Mouse (Mus musculus) kidney, adult 8-10 months (tissue): ENCODE results near the gene Gm5475.
"Not testable (repeated sequence)": the region's sequence is repeated elsewhere in the genome, so short reads cannot be mapped to it uniquely, and the experiment has no call there.

ENCODE experiments used
- DNase-seq, 2 experiments: peaks; one replicate each; pipeline ENCODE4 v3.0.0; 2022

The Gm5475 gene

DNA sequence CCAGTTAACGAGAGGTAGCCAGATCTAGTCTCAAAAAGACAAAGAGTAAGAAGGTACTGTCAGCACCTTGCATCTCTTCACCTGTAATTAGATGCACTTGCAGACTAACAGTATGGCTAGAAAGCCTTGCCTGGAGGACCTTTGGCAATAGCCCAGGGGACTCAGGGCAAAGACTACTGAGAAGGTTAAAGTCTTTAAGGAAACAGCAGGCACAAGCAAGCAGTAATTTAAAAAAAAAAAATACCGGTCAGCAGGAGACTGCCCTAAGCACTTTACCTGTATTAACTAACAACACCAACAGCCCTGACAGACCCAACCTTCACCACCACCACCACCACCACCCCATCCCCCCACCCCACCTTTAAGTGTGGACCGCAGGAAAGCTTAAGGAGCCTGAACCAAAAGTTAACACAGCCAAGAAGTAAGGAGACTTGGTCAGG is at the start of gene Gm5475:
TSS of gene Gm5475 (plus strand) at position 390 of the 440 bp plus-strand sequence.
- peak; percentile 79 to 88 for DNase-seq

- DNase-seq = peak; percentile 52 to 81
These were observed 46.9 kb upstream of the Gm5475 start for GRCm38 (mm10) chr15:100375066-100375465.

GRCm38 (mm10) chr15:100377847-100378505 is 44.0 kb upstream of the Gm5475 start:
- not testable (repeated sequence) for DNase-seq

- DNase-seq = no peak
These were observed 42.3 kb upstream of the Gm5475 start for GRCm38 (mm10) chr15:100379658-100380057.

DNA sequence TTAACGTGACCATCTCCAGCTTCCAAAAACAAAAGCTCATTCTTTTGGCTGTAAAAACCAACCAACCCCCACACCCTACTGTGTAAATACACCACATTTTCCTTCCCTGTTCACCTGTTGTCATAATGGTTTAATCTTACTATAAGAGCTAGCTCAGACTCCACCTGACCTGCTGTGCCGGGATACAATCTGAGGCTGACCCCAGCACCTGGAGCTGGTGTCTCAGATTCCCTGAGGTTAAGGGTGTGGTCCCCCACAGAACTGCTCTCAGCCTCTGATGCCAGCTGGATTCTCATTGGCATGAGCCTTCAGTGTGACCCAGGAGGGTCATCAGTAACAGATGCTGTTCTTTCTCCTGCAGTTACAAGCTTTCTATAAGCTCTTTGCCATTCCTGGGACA is 41.8 kb upstream of the Gm5475 start:
- no peak for DNase-seq

DNA sequence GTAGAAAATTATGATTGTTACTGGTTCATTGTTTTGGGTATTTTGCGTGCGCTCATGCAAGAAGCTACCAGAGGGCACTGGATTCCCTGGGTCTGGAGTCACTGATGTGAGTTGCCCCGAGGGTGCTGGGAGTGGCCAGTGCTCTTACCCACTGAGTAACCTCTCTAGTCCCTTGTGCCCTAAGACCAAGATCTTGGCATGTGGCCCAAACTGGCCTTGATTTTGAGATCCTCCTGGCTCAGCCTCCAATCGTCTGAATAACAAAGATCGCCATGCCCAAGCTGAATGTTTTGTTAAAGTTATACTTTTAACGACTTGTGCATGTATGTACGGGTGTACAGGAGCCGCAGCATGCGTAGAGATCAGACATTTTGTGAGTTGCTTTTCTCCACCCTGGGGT is 36.2 kb upstream of the Gm5475 start:
- no peak for DNase-seq

DNA sequence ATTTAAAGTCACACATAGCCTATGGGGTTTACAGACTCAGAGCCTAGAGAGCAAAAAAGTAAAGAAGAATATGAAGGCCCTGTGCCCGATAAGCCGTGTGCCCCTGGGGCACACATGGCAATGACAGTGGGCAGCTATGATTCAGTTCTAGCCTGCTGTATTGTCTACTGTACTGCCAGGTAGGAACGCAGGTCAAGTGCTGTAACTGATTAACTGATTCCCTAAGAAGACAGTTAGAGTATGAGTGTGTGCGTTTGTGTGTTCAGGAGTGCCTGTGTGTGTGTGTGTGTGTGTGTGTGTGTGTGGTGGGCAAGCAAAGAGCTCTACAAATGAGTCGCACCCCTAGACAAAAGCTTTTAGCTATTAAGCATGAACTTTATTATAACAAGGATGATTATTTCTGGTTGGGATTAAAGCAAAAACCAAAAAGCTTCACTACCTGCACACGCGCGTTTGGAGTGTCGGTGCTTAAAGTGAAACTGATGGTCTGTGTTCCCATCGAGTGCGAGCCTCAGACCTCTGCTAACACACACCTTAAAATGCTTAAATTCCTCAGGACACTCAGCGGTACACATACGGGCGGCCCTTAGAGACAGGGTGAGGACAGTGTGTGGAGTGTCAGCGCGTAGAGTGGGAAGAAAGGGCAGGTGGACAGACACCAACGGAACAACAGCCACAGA is 34.3 kb upstream of the Gm5475 start:
- DNase-seq = no peak

- no peak for DNase-seq
These were observed 33.6 kb upstream of the Gm5475 start for GRCm38 (mm10) chr15:100388224-100388835.

DNA sequence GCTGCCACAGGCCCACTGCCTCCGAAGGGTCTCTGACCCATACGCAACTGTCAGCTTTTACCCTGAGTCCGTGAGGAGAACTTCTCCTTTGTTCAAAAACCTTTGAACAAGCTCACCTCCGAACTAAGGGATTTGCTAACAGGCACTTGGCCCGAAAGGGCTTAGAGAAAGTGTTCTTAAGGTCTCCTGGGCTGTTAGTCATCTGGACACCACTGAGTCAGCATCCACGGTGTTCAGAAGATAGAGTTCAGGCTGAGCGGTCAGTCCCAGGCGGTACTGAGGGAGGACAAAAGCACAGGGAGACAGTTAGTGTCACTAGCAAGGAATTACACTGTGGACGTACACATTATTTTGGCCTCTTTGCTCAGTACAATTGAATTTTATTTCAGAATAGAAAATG is 33.1 kb upstream of the Gm5475 start:
- DNase-seq = no peak

DNA sequence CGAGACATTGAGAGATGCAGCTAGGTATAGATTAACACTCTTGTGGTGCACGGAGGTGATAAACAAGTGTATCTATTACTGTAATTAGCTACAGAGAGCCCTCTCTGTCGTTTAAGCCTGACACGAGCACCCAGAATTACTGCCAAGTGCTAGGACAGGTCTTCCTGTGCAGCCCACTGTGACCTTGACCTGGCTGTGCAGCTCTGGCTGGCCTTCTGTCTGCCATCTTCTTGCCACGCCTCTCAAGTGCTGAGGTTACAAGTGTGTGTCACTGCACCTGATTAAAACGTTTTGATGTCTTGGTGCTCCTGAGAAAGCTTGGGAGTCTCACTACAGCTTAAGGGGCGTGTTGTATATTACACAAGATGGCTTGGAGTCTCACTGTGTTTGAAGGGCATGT is 30.9 kb upstream of the Gm5475 start:
- DNase-seq = no peak

- DNase-seq = no peak
These were observed 30.3 kb upstream of the Gm5475 start for GRCm38 (mm10) chr15:100391599-100391998.

DNA sequence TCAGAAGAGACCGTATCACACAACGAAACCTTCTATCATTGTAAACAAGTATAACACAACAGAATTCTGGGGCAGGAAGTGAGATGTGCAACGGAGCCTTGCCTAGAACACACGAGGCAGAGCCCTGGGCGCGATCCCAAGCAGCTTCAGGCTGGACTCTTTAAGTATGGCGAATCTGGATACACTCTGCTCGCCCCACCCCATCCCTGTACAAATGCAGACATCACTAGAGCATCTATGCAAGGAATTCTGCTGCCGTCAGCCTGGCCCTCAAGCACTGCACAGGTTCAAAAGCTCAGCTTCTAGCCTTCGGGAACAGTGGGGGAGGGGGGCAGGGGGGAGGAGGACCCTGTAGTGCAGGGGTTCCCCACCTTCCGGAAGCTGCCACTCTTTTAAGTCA is 28.9 kb upstream of the Gm5475 start:
- DNase-seq = no peak

DNA sequence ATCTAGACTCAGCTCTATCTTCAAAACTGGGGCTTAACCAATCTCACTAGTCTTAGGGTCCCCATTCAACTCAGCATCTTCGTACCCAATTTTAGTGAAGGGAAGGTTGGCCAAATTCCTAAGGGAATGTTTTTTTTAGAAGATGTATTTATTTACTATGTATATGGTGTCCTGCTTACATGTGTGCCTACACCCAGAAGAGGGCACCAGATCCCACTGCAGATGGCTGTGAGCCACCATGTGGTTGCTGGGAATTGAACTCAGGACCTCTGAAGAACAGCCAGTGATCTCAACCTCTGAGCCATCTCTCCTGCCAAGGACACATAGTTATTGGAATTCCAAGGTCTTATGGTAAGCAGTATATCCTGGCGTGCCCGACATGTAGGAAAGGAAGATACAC is 26.4 kb upstream of the Gm5475 start:
- DNase-seq = no peak

GRCm38 (mm10) chr15:100400592-100401250 is 21.2 kb upstream of the Gm5475 start:
- DNase-seq = peak; percentile 72 to 79

- DNase-seq = peak in 1 of 2 experiments; percentile 47
These were observed 20.1 kb upstream of the Gm5475 start for GRCm38 (mm10) chr15:100401811-100402210.

DNA sequence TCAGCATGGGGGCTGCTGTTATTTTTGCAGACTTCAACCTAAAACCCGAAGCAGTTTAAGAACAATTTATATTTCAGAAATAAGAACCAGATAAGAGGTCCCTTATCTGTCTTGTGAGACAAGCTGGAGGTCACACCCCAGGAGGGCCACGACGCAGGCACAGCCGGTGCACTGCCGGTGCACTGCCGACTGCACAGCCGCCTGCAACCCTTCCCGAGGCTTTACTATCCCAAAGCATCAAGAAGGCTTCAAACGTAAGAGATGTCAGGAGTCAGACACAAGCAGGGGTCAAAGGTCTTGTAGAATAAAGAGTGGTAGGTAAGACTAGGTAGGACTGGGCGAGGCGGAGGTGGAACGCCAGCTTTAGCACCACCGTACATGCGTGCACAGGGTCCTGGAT is 19.6 kb upstream of the Gm5475 start:
- no peak for DNase-seq

GRCm38 (mm10) chr15:100402798-100403197 is 19.1 kb upstream of the Gm5475 start:
- DNase-seq = no peak

DNA sequence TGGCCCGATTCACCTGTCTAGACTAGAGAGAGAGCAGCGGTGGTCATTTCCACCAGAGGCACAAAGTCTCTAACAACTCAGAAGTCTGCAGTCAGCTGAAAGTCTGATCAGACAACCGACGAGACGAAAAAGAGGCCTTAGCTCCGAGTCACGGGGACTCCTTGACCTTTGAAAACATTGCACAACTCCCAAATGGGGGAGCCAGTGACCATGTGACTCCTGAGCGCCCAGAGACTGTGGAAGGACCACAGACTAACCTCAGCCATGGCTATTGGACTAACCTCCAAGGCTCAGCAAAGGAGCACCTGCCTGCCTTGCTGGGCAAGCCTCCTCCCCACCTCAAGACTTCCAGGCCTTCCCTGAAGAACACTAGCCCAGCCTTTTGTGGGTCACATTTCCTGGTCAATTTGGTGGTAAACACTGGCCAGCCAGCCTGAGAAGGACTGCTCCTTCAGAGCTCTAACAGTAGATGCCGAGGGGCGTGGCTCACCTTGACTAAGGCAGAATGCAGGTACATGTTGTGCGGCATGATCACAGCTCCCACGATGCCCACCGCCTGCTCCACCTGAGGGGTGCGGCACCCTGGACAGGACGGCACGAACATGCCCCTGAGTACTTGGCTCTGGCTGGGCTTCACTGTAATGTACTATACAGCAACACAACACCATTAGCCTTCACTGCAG is 18.5 kb upstream of the Gm5475 start:
- DNase-seq = peak; percentile 82 to 87

DNA sequence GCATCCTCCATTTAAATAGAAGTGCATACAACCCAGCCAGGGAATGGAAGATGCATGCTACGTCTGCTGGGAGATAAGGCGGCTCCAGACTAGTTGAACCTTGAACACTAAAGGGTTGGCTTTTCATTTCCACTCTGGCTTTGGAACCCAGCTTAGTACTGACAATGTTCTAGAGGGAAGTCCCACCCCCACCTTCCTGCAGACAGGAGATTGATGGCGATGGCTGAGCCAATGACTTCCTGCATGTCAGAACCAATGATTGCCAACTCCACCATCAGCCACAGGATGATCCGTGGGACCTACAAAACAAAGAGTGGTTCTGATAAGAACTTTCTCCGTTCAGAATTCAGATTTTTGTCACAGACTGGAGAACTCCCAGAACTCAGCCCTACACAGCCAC is 15.9 kb upstream of the Gm5475 start:
- no peak for DNase-seq

DNA sequence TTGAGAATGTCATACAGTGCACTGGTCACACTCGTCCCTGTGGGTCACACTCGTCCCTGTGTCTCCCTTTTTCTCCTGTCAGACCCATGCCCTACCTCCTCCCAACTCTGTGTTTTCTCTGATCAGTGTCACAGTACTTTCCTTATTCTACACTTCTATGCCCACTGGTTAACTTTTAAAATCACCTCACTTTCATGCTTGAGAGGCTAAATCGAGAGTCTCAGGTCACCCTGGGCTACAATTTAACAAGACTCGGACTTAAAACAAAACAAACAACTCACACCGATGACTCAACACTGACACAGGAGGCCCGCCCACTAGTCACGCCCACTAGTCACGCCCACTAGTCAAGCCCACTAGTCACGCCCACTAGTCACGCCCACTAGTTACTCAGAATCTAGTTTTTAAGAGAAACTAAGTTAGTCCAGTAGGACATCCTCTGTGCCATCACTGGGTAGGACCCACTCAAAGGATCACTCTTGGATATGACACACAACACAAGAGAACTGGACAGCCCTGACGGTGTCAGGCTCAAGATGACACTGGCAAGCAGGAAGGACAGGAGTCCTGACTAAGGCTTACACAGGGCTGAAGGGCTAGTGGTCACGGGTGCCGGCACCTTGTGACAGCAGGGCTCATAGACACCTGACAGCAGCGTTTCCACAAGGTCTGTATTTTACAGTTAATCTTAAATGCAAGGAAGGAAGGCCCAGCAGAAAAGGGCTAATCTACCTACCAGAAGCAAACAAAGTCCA is 10.9 kb upstream of the Gm5475 start:
- peak; percentile 89 to 91 for DNase-seq

GRCm38 (mm10) chr15:100411731-100412130 is 10.2 kb upstream of the Gm5475 start:
- DNase-seq = no peak

- no peak for DNase-seq
These were observed 8.6 kb upstream of the Gm5475 start for GRCm38 (mm10) chr15:100413306-100413705.
